Mouse (Mus musculus): Measurements from ENCODE around the gene Sec16b. TPM values are rescaled to one million over a fixed set of nuclear protein-coding genes. Genes with fewer than 3 reads are reported as not detected.

Gene Sec16b
- polyA plus RNA-seq, 1 experiment from 2014 or later = 0.34 TPM

DNA sequence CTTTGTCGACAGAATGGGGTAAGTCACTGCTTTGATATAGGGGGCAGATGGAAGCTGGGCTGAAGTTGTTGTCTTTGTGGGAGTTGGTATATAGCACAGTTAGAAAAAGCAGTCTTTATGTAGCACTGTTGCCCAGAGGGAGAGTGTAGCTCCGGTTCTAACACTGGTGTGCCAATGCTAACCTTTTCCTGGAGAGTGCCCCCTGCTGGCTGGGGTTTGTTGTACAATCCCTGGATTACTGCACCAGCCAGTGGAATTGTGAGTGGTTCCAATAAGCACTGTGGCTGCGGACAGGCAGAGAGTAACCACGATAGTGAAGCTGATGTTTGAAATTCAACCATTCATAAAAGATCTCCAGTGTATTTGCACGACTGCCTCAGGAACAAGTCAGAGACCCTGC is 31.1 kb downstream of the Sec16b start:
- H3K4me1 ChIP-seq (ENCODE audit: control insufficient read depth, insufficient read depth, low read length) = no peaks in the 10 kb centered on the region
- WGBS = 85% methylated on average over 5 of the region's 5 CpGs
- no peaks in the 10 kb centered on the region for H3K36me3 ChIP-seq (ENCODE audit: control insufficient read depth, insufficient read depth, low read length)
- DNase-seq (no peak), ATAC-seq (ENCODE audit: low FRiP score, low TSS enrichment) (no peak)
- H3K9ac ChIP-seq (replicated peaks; ENCODE audit: low read length) = no peak overlapping the region
- no peaks in the 10 kb centered on the region for H3K9me3 ChIP-seq (ENCODE audit: control insufficient read depth, low read length)
- no peak overlapping the region for H3K4me3 ChIP-seq (replicated peaks; ENCODE audit: low read depth, low read length)
- no peak overlapping the region for H3K27ac ChIP-seq (replicated peaks; ENCODE audit: low read depth, low read length)
- H3K27me3 ChIP-seq (ENCODE audit: control insufficient read depth, insufficient read depth, low read length) = no peaks in the 10 kb centered on the region
- H3K4me2 ChIP-seq (ENCODE audit: low read length) = no peak overlapping the region

DNA sequence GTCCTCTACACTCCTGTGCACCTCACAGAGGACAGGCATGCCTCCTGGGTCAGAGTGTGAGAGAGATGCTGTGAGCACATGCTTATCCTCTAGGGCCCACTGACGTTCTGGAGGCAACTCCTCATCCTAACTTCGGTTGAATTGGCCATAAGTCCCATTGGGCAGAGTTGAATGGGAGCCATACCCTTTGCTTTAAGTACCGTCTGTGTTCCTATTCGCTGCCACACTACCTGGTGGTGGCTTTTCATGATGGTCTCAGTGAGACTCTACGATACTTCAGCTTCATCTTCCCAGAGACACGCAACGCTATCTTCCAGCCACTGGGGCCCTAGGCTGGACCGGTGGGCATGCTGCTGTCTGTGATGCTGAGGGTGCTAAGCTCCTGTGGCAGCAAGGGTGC is 38.5 kb downstream of the Sec16b start:
- Histone ChIP-seq H3K4me2 (ENCODE audit: low read length) (no peak overlapping the region), H3K27me3 (ENCODE audit: control insufficient read depth, insufficient read depth, low read length) (no peaks in the 10 kb centered on the region), H3K9ac (replicated peaks; ENCODE audit: low read length) (no peak overlapping the region), H3K4me1 (ENCODE audit: control insufficient read depth, insufficient read depth, low read length) (no peaks in the 10 kb centered on the region), H3K36me3 (ENCODE audit: control insufficient read depth, insufficient read depth, low read length) (no peaks in the 10 kb centered on the region), H3K27ac (replicated peaks; ENCODE audit: low read depth, low read length) (no peak overlapping the region), H3K4me3 (replicated peaks; ENCODE audit: low read depth, low read length) (no peak overlapping the region), H3K9me3 (ENCODE audit: control insufficient read depth, low read length) (no peaks in the 10 kb centered on the region)
- 92% methylated on average over 8 of the region's 8 CpGs for WGBS
- DNase-seq (no peak), ATAC-seq (ENCODE audit: low FRiP score, low TSS enrichment) (no peak)

DNA sequence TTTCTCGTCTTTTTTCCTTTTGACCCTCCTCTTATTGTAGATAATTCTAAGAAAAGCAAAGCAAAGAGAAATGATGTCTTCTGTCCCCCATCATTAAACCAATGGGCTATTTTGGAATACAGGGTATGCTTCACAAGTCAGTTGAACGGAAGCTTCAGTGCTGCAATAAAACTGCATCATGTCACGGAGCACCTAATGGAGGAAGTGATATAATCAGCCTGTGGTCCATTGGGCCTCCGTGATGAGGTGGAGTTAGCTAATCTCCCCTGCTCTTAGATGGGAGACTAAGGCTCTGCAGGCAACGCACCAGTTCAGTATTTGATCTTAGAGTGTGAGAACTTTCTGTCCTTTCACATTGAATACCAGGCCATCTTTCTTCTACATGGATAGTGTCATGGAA is 41.1 kb downstream of the Sec16b start:
- 88% methylated on average over 5 of the region's 5 CpGs for WGBS
- Histone ChIP-seq H3K4me1 (ENCODE audit: control insufficient read depth, insufficient read depth, low read length) (no peaks in the 10 kb centered on the region), H3K27me3 (ENCODE audit: control insufficient read depth, insufficient read depth, low read length) (no peaks in the 10 kb centered on the region), H3K36me3 (ENCODE audit: control insufficient read depth, insufficient read depth, low read length) (no peaks in the 10 kb centered on the region), H3K9ac (replicated peaks; ENCODE audit: low read length) (no peak overlapping the region), H3K9me3 (ENCODE audit: control insufficient read depth, low read length) (no peaks in the 10 kb centered on the region), H3K4me2 (ENCODE audit: low read length) (no peak overlapping the region), H3K4me3 (replicated peaks; ENCODE audit: low read depth, low read length) (no peak overlapping the region), H3K27ac (replicated peaks; ENCODE audit: low read depth, low read length) (no peak overlapping the region)
- ATAC-seq (ENCODE audit: low FRiP score, low TSS enrichment) (no peak), DNase-seq (no peak)

DNA sequence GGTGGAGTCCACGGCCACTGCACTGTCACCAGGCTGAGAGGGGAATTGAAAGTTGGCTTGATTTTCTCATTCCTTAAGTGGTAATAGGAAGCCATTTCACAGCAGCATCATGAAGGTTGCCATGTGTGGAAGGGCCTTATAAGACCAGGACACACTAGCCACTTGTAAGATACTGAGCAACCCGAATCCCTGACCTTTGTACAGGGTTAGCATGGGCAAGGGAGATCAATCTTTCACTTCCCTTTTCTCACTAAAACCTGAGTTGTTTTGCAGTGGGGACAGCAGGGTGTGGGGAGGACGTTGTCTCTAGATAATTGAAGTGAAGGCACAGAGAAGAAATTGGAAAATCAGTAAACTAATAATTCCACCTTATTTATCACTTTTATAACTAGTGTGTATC is 43.2 kb downstream of the Sec16b start:
- H3K4me3 ChIP-seq (replicated peaks; ENCODE audit: low read depth, low read length) = no peak overlapping the region
- WGBS = 79% methylated on average over 3 of the region's 3 CpGs

DNA sequence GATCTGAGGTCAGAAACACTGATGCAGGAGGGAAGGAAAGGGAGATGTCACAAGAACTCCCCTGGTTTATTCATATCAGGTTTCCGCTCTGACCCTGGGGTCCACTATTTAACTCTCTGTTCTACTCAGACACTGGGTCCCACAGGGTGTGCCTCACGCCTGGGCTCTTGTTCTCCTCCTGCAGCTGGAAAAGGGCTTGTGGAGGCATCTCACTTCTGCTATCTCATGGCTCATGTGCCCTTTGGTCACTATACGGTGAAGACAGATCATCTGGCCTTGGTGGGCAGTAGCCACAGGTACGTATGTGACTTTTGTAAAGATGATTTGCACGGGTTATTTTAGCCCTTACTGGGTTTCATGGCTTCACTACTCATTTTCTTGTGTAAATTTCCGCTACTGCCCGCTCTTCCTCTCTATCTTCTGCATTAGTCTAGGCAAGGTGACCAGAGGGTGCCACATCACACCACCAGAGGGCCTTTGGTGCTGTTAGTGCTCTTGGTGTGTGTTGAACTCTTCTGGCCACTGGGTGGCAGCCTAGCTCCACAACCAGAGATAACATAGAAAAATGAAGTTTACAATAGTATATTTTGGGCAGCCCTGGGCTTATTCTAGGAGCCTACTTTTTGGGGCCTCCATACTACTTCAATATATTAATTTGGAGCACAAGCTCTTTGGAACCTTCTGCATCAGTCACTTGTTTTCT is 46.4 kb downstream of the Sec16b start:
- no peak overlapping the region for H3K27ac ChIP-seq (replicated peaks; ENCODE audit: low read depth, low read length)
- ATAC-seq (ENCODE audit: low FRiP score, low TSS enrichment) (peak; percentile 50; the same call in 1 of the 2 replicates), DNase-seq (peak; percentile 90)
- H3K27me3 ChIP-seq (ENCODE audit: control insufficient read depth, insufficient read depth, low read length) = peaks cover 10% of the 10 kb centered on the region; the same call in 1 of the 2 replicates
- H3K36me3 ChIP-seq (ENCODE audit: control insufficient read depth, insufficient read depth, low read length) = no peaks in the 10 kb centered on the region
- H3K9ac ChIP-seq (replicated peaks; ENCODE audit: low read length) = no peak overlapping the region
- H3K4me3 ChIP-seq (replicated peaks; ENCODE audit: low read depth, low read length) = no peak overlapping the region
- no peak overlapping the region for H3K4me2 ChIP-seq (ENCODE audit: low read length)
- 60% methylated on average over 7 of the region's 7 CpGs for WGBS
- peaks cover 16% of the 10 kb centered on the region for H3K4me1 ChIP-seq (ENCODE audit: control insufficient read depth, insufficient read depth, low read length)
- H3K9me3 ChIP-seq (ENCODE audit: control insufficient read depth, low read length) = no peaks in the 10 kb centered on the region

More for the DNA sequence above, 43.2 kb downstream of the Sec16b start:
- H3K4me1 ChIP-seq (ENCODE audit: control insufficient read depth, insufficient read depth, low read length) = peaks cover 4% of the 10 kb centered on the region
- H3K9me3 ChIP-seq (ENCODE audit: control insufficient read depth, low read length) = no peaks in the 10 kb centered on the region
- H3K27me3 ChIP-seq (ENCODE audit: control insufficient read depth, insufficient read depth, low read length) = 0 out of 2 replicates have a peak, but pooled peaks cover 7% of the 10 kb centered on the region
- DNase-seq (no peak), ATAC-seq (ENCODE audit: low FRiP score, low TSS enrichment) (no peak)
- no peak overlapping the region for H3K9ac ChIP-seq (replicated peaks; ENCODE audit: low read length)
- no peak overlapping the region for H3K27ac ChIP-seq (replicated peaks; ENCODE audit: low read depth, low read length)
- H3K4me2 ChIP-seq (ENCODE audit: low read length) = no peak overlapping the region
- H3K36me3 ChIP-seq (ENCODE audit: control insufficient read depth, insufficient read depth, low read length) = no peaks in the 10 kb centered on the region

DNA sequence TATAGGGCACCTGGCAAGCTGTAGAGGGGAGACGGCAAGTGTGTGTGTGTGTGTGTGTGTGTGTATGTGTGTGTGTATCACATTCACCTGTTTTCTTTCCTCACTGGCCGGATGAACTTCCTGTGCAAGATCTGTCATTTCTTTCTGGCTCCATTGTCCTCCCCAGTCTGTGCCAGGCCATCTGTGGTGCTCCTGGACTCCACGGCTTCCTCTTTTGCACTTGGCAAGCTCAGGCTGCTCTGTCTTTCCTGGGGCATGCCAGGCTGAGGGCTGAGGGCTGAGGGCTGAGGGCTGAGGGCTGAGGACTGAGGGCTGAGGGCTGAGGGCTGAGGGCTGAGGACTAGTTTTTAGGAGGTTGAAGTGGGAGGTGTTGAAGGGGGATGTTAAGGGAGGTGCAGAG is 47.6 kb downstream of the Sec16b start:
- H3K27me3 ChIP-seq (ENCODE audit: control insufficient read depth, insufficient read depth, low read length) = peaks cover 10% of the 10 kb centered on the region; the same call in 1 of the 2 replicates
- H3K4me3 ChIP-seq (replicated peaks; ENCODE audit: low read depth, low read length) = no peak overlapping the region
- no peaks in the 10 kb centered on the region for H3K9me3 ChIP-seq (ENCODE audit: control insufficient read depth, low read length)
- H3K4me1 ChIP-seq (ENCODE audit: control insufficient read depth, insufficient read depth, low read length) = peaks cover 16% of the 10 kb centered on the region
- DNase-seq (no peak), ATAC-seq (ENCODE audit: low FRiP score, low TSS enrichment) (no peak)
- 83% methylated on average over 3 of the region's 3 CpGs for WGBS
- H3K4me2 ChIP-seq (ENCODE audit: low read length) = no peak overlapping the region
- H3K36me3 ChIP-seq (ENCODE audit: control insufficient read depth, insufficient read depth, low read length) = no peaks in the 10 kb centered on the region
- no peak overlapping the region for H3K27ac ChIP-seq (replicated peaks; ENCODE audit: low read depth, low read length)
- H3K9ac ChIP-seq (replicated peaks; ENCODE audit: low read length) = no peak overlapping the region

DNA sequence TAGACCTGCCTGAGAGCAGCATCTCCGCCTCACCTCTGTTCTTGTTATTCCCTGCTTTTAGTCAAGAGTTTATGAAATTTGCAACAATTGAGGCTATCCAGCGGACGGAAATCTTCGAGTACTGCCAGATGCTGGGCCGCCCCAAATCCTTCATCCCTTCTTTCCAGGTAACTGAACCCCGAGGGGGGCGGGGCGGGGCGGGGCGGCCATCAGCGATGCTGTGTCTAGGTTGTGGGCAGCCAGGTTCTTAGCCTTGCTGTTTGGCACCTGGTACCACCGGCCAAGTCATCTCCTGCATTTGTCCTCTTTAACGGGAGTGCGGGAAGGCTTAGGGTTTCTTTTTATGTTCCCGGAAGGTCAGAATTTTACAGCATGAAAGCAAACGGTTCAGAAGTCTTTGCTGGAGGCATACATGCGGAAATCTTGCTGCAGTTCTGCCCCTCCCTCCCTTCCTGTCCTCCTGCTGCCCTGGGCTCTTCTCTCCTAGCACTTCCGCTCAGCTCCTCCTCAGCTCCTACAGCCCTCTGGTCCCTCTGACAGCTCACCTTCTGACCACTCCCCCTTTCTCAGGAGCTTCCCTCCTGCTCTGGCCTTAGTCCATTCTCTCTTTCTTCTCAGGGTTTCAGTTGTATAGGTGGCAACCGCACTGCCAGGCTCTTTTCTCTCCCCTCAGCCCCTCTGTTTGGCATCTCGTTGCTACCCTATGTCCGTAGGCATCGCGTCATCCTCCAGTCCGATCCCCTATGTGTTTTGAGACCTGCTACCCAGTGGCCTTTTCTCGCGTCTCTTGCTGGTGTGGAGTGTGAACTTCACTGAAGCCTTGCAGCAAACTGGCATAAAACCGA is 48.4 kb downstream of the Sec16b start:
- WGBS = 29% methylated on average over 27 of the region's 27 CpGs
- Histone ChIP-seq H3K27me3 (ENCODE audit: control insufficient read depth, insufficient read depth, low read length) (peaks cover 10% of the 10 kb centered on the region; the same call in 1 of the 2 replicates), H3K9ac (replicated peaks; ENCODE audit: low read length) (no peak overlapping the region; the same call in 1 of the 2 replicates), H3K4me3 (replicated peaks; ENCODE audit: low read depth, low read length) (0 out of 2 replicates have a peak overlapping the region, but pooled peaks have one; percentile 15), H3K9me3 (ENCODE audit: control insufficient read depth, low read length) (no peaks in the 10 kb centered on the region), H3K4me1 (ENCODE audit: control insufficient read depth, insufficient read depth, low read length) (peaks cover 16% of the 10 kb centered on the region), H3K36me3 (ENCODE audit: control insufficient read depth, insufficient read depth, low read length) (no peaks in the 10 kb centered on the region), H3K4me2 (ENCODE audit: low read length) (peak overlapping the region; percentile 44), H3K27ac (replicated peaks; ENCODE audit: low read depth, low read length) (no peak overlapping the region)
- ATAC-seq (ENCODE audit: low FRiP score, low TSS enrichment) = no peak
- no peak for DNase-seq

DNA sequence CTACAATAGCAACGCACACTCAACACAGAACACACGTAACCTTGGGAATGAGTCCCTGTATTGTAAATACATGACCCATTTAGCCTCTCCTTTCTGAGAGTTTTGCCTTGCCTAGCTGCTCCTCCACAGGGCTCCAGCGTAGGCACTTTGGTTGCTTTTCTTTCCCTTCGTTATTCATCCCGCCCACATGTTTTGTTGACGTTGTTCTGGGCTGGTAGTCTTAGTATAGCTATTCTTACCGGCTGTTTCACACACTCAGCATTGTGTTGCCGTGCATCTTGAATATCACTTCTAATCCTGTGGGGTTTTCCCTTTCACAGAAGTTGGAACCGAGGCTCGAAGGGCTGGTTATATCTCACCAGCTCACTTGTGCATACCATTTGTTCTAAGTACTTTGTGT is 49.2 kb downstream of the Sec16b start:
- no peak for DNase-seq
- H3K4me1 ChIP-seq (ENCODE audit: control insufficient read depth, insufficient read depth, low read length) = peaks cover 16% of the 10 kb centered on the region
- WGBS = 43% methylated on average over 10 of the region's 10 CpGs
- H3K27ac ChIP-seq (replicated peaks; ENCODE audit: low read depth, low read length) = no peak overlapping the region
- no peak for ATAC-seq (ENCODE audit: low FRiP score, low TSS enrichment)
- H3K27me3 ChIP-seq (ENCODE audit: control insufficient read depth, insufficient read depth, low read length) = peaks cover 10% of the 10 kb centered on the region; the same call in 1 of the 2 replicates
- H3K4me2 ChIP-seq (ENCODE audit: low read length) = no peak overlapping the region
- no peaks in the 10 kb centered on the region for H3K36me3 ChIP-seq (ENCODE audit: control insufficient read depth, insufficient read depth, low read length)
- H3K4me3 ChIP-seq (replicated peaks; ENCODE audit: low read depth, low read length) = no peak overlapping the region
- no peak overlapping the region for H3K9ac ChIP-seq (replicated peaks; ENCODE audit: low read length)
- no peaks in the 10 kb centered on the region for H3K9me3 ChIP-seq (ENCODE audit: control insufficient read depth, low read length)

Measured in midbrain, embryonic 14.5 days (tissue).